Mouse (Mus musculus) ES-Bruce4 (cell line): Measurements from ENCODE around the gene Rab4a.

Experiments used
- CTCF ChIP-seq: IDR thresholded peaks from one replicate; pipeline ENCODE4 v1.8.1; 2011; ENCODE audit warnings: low read depth, low read length
- EP300 ChIP-seq: IDR thresholded peaks from 2 replicates; pipeline ENCODE4 v1.6.1; 2011; ENCODE audit warnings: low read depth, low read length; ENCODE audit not compliant: insufficient read depth
- POLR2A ChIP-seq: IDR thresholded peaks from one replicate; pipeline ENCODE4 v1.8.1; 2011; ENCODE audit warnings: low read length; ENCODE audit not compliant: insufficient read depth

DNA sequence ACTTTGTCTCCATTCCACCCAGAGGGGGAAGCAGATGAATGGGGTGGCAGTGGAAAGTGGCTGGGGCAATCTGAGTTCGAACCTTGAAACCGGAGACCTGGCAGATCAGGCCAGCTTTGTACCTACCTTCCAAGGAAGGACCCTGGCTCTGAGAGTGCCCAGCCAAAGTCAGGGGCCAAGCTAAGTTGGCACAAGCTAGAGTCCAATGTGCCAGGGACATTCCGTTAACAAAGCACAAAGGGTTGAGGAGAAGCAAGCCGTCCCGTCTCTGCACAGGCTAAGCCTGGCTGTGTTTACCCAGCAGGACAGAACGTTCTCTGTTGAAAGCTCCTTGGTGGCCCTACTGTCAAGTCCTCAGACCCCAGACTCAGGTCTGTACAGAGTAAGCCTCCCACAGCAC, 19.6 kb upstream of the Rab4a start:
- TF ChIP-seq CTCF (no peak), EP300 (no peak), POLR2A (no peak)
